Mouse (Mus musculus): ENCODE results near the gene Rnf144a. TPM values are rescaled to one million over a fixed set of nuclear protein-coding genes. Genes with fewer than 3 reads are reported as not detected.
A peak's percentile ranks its signal among the peaks of the same experiment; 100 is the strongest.
"Not testable (repeated sequence)": the region's sequence is repeated elsewhere in the genome, so short reads cannot be mapped to it uniquely, and the experiment has no call there.

Gene Rnf144a
- polyA plus RNA-seq, 1 experiment from 2014 or later: 17.4 TPM

DNA sequence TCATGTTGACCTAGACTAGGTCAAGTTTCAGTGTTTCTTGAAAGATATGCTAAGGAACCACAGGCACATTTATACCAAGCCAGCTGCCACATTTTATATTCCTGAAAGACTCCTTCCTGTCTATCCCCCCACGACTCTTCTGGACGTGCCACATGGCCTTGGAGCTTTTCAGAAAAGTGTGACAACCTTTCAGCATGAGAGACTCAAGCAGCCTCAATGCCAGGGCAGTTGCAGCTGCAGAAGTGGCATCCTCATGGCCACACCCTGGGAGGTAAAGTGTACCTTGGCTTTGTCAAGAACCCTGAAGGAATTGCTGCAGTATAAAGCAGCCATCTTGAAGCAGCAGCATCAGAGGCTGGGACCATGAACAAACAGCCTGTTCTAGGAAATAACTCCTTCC, 29.5 kb upstream of the Rnf144a start:
- H3K4me2 ChIP-seq (ENCODE audit: low read length): no peak overlapping the region
- WGBS: 88% methylated on average over 2 of the region's 2 CpGs
- ATAC-seq (no peak), DNase-seq (ENCODE audit: low spot score) (no peak)
- no peaks in the 10 kb centered on the region for H3K9me3 ChIP-seq (replicated peaks; ENCODE audit: control insufficient read depth, low read length)
- no peak overlapping the region for H3K4me3 ChIP-seq (ENCODE audit: low read depth, low read length)
- no peaks in the 10 kb centered on the region for H3K36me3 ChIP-seq (ENCODE audit: control insufficient read depth, insufficient read depth, low read length)
- no peak overlapping the region for H3K9ac ChIP-seq (ENCODE audit: low read length)
- H3K4me1 ChIP-seq (ENCODE audit: control insufficient read depth, insufficient read depth, low read length): no peaks in the 10 kb centered on the region
- H3K27me3 ChIP-seq (replicated peaks; ENCODE audit: control insufficient read depth, insufficient read depth, low read length): no peaks in the 10 kb centered on the region
- no peak overlapping the region for H3K27ac ChIP-seq (ENCODE audit: low read depth, low read length)

DNA sequence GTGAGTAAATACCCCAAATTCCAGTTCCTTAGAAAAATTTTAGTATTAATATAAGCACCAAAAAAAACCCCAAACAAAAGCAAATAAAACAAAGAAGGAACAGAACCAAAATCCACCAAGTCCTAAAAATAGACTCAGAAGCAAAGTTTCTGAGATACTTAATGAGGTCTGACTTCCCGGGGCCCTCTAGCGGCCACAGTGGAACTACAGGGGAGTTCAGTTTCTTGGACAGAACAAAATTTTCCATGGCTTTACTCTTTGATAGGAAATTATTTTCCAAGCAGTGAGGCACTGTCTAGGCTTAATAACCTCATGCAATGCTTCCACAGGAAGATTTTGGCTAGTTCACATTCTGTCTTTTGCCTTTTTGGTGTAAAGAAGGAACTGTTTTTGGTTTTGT, 29.0 kb upstream of the Rnf144a start:
- ATAC-seq (no peak), DNase-seq (ENCODE audit: low spot score) (peak; percentile 75)
- H3K9me3 ChIP-seq (replicated peaks; ENCODE audit: control insufficient read depth, low read length): no peaks in the 10 kb centered on the region
- H3K27ac ChIP-seq (ENCODE audit: low read depth, low read length): no peak overlapping the region
- no peaks in the 10 kb centered on the region for H3K4me1 ChIP-seq (ENCODE audit: control insufficient read depth, insufficient read depth, low read length)
- no peaks in the 10 kb centered on the region for H3K27me3 ChIP-seq (replicated peaks; ENCODE audit: control insufficient read depth, insufficient read depth, low read length)
- no peak overlapping the region for H3K4me2 ChIP-seq (ENCODE audit: low read length)
- H3K4me3 ChIP-seq (ENCODE audit: low read depth, low read length): no peak overlapping the region
- H3K36me3 ChIP-seq (ENCODE audit: control insufficient read depth, insufficient read depth, low read length): no peaks in the 10 kb centered on the region
- H3K9ac ChIP-seq (ENCODE audit: low read length): no peak overlapping the region
- WGBS: 0% methylated on average over 2 of the region's 2 CpGs

DNA sequence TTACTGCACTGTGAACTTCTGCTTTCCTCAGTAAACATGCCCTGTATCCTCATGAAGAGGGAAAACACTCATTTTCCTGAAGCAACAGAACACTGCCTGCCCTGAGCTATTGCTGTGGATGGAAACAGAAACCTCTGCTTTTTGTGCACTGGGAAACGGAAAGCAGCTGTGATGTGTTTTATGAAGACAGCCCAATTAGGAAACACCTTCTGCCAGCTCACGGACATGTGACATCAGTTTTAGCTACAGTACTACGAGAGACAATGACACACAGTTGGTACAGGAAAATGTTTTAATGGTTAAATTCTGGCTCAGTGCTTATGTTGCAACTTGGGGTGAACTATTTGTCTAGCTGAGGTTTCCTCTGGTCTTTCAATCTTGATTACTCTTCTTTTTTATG, 24.3 kb upstream of the Rnf144a start:
- 65% methylated on average over 3 of the region's 3 CpGs for WGBS
- Histone ChIP-seq H3K4me3 (ENCODE audit: low read depth, low read length) (no peak overlapping the region), H3K36me3 (ENCODE audit: control insufficient read depth, insufficient read depth, low read length) (no peaks in the 10 kb centered on the region), H3K4me1 (ENCODE audit: control insufficient read depth, insufficient read depth, low read length) (no peaks in the 10 kb centered on the region), H3K4me2 (ENCODE audit: low read length) (no peak overlapping the region), H3K27me3 (replicated peaks; ENCODE audit: control insufficient read depth, insufficient read depth, low read length) (no peaks in the 10 kb centered on the region), H3K27ac (ENCODE audit: low read depth, low read length) (no peak overlapping the region), H3K9ac (ENCODE audit: low read length) (no peak overlapping the region), H3K9me3 (replicated peaks; ENCODE audit: control insufficient read depth, low read length) (no peaks in the 10 kb centered on the region)
- ATAC-seq (no peak), DNase-seq (ENCODE audit: low spot score) (no peak)

DNA sequence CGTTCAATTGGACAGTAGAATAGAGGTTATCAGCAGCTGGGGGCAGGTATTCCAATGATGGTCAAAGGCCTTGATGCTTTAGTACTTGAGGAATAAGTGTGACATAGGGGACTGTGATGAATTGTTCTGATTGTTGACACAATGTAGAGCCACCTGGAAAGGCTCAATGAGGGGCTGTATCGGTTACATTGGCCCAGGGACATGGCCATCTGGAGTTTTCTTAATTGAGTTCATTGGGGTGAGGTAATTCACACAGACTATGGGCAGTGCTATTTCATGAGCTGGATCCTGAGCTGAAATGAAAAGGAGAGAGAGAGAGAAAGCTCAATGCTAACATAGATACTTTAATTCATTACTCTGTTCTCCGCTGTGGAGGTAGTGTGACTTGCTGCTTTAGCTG, 22.9 kb upstream of the Rnf144a start:
- peak; percentile 33 for DNase-seq (ENCODE audit: low spot score)
- H3K4me1 ChIP-seq (ENCODE audit: control insufficient read depth, insufficient read depth, low read length): no peaks in the 10 kb centered on the region
- H3K27ac ChIP-seq (ENCODE audit: low read depth, low read length): no peak overlapping the region
- no peak overlapping the region for H3K4me2 ChIP-seq (ENCODE audit: low read length)
- H3K36me3 ChIP-seq (ENCODE audit: control insufficient read depth, insufficient read depth, low read length): no peaks in the 10 kb centered on the region
- ATAC-seq: no peak
- 62% methylated on average over 3 of the region's 3 CpGs for WGBS
- H3K27me3 ChIP-seq (replicated peaks; ENCODE audit: control insufficient read depth, insufficient read depth, low read length): no peaks in the 10 kb centered on the region
- no peak overlapping the region for H3K4me3 ChIP-seq (ENCODE audit: low read depth, low read length)
- no peak overlapping the region for H3K9ac ChIP-seq (ENCODE audit: low read length)
- H3K9me3 ChIP-seq (replicated peaks; ENCODE audit: control insufficient read depth, low read length): no peaks in the 10 kb centered on the region

DNA sequence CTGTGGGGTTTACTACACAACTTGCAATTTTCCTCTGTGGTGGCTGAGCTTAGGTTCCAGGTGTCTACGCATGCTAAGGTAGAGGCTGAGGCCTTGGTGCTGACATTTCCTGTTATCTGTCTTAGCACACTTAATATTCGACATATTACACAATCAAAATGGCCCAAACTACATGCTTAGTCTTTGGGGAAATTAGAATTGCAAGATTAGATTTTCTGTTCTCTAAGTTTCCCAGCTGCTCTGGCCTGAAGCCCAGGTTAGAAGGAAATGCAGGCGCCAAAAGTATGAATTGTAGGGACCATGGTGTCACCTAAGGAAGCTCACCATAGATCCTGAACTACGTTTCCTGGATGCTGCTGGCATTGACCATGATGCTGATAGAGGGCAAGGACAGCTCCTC, 21.3 kb upstream of the Rnf144a start:
- no peak overlapping the region for H3K27ac ChIP-seq (ENCODE audit: low read depth, low read length)
- H3K27me3 ChIP-seq (replicated peaks; ENCODE audit: control insufficient read depth, insufficient read depth, low read length): no peaks in the 10 kb centered on the region
- H3K4me2 ChIP-seq (ENCODE audit: low read length): no peak overlapping the region
- no peaks in the 10 kb centered on the region for H3K4me1 ChIP-seq (ENCODE audit: control insufficient read depth, insufficient read depth, low read length)
- 91% methylated on average over 4 of the region's 4 CpGs for WGBS
- no peak for DNase-seq (ENCODE audit: low spot score)
- H3K9ac ChIP-seq (ENCODE audit: low read length): no peak overlapping the region
- H3K36me3 ChIP-seq (ENCODE audit: control insufficient read depth, insufficient read depth, low read length): no peaks in the 10 kb centered on the region
- H3K4me3 ChIP-seq (ENCODE audit: low read depth, low read length): no peak overlapping the region
- H3K9me3 ChIP-seq (replicated peaks; ENCODE audit: control insufficient read depth, low read length): no peaks in the 10 kb centered on the region
- no peak for ATAC-seq

DNA sequence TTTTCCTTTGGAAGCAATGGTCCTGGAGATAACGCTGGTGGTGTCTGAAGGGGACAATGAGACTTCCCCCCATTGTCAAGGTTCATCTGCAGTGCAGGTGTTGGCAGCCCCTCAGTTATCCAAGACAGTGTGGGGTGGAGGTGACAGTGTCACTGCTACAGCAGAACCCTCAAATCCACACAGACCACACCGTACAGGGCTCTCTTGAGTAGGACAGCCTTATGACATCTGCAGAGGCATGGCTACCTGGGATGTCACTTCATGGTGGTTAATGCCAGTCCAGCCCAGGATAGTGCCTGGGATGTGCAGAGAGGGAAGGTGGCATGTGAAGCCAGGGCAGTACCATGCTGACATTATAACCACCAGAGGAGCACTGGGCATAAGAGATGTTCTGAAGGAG, 13.7 kb upstream of the Rnf144a start:
- H3K36me3 ChIP-seq (ENCODE audit: control insufficient read depth, insufficient read depth, low read length); H3K9me3 ChIP-seq (replicated peaks; ENCODE audit: control insufficient read depth, low read length); H3K27ac ChIP-seq (ENCODE audit: low read depth, low read length); H3K27me3 ChIP-seq (replicated peaks; ENCODE audit: control insufficient read depth, insufficient read depth, low read length); DNase-seq (ENCODE audit: low spot score); H3K9ac ChIP-seq (ENCODE audit: low read length); ATAC-seq; H3K4me3 ChIP-seq (ENCODE audit: low read depth, low read length); H3K4me1 ChIP-seq (ENCODE audit: control insufficient read depth, insufficient read depth, low read length); H3K4me2 ChIP-seq (ENCODE audit: low read length): not testable (repeated sequence)
- WGBS: 86% methylated on average over 2 of the region's 2 CpGs

DNA sequence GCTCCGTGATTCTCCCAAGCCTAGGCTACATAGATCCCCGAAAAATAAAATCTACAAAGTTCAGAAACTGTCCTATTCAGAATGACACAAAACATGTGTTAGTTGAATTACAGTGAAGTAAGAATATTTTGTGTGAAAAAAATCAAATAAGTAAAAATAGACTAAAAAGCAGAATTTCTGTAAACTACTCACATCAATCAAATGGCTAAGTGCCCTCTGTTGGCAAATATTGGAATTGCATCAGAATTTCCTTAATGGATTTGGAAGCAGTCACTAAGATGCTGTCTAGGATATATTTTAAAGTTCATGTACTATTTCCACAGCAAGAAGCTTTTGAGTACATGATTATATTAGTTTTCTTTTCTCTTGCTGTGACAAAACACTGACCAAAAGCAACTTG, 9.8 kb upstream of the Rnf144a start:
- Histone ChIP-seq H3K4me2 (ENCODE audit: low read length) (no peak overlapping the region), H3K9me3 (replicated peaks; ENCODE audit: control insufficient read depth, low read length) (no peaks in the 10 kb centered on the region), H3K4me1 (ENCODE audit: control insufficient read depth, insufficient read depth, low read length) (no peaks in the 10 kb centered on the region), H3K36me3 (ENCODE audit: control insufficient read depth, insufficient read depth, low read length) (no peaks in the 10 kb centered on the region), H3K27ac (ENCODE audit: low read depth, low read length) (no peak overlapping the region), H3K9ac (ENCODE audit: low read length) (no peak overlapping the region), H3K4me3 (ENCODE audit: low read depth, low read length) (no peak overlapping the region), H3K27me3 (replicated peaks; ENCODE audit: control insufficient read depth, insufficient read depth, low read length) (no peaks in the 10 kb centered on the region)
- 95% methylated on average over 2 of the region's 2 CpGs for WGBS
- DNase-seq (ENCODE audit: low spot score): peak; percentile 79
- no peak for ATAC-seq

DNA sequence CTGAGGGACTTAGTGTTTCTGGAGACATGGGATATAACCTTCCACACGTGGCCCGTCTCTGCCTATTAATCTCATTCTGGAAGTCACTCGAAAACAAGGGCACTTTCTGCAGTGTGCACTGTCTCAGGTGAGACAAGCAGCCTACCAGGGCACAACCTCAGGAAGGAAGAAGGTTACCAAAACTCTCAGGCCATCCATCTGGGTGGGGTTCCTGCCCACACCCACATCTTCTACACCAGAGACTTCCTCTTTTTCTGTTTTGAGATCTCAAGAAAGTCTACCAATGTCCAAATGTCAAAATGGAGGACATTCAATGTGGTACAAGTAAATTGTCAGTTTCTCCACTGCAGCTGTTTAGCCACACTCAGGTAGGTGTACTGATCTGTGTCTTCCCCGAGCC, 3.3 kb upstream of the Rnf144a start:
- WGBS: 88% methylated on average over 4 of the region's 4 CpGs

DNA sequence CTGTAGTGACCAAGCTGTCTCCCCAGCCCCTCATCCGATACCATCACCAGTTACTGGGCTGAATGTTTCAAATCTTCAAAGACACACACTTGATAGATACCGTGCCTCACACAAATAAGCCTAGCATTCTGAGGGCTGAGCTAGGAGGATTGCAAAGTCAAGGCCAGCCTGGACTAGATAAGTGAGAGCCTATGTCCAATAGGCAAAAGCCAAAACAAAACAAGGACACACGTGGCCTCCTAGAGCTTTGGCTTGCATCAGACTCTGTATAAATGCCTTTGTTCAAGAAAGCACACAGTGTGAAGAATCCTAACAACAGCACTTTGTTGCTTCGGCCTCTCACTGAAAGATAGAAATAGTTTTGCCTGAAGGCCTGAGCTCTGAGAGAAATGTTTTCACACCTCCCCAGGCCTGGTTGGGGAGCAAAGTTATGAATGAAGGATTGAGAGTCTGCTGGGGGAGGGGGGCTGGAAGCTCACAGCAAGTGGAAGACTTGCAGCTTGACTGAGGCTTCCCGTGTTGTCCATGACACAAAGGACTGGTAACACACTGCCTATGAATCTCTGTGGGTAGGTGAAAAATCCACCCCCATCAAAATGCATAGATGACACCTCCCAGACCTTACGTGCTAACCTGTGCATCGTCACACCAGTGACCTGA, 1.7 kb upstream of the Rnf144a start:
- ATAC-seq (no peak), DNase-seq (ENCODE audit: low spot score) (no peak)
- Histone ChIP-seq H3K9ac (ENCODE audit: low read length) (no peak overlapping the region), H3K36me3 (ENCODE audit: control insufficient read depth, insufficient read depth, low read length) (no peaks in the 10 kb centered on the region), H3K4me3 (ENCODE audit: low read depth, low read length) (no peak overlapping the region), H3K27me3 (replicated peaks; ENCODE audit: control insufficient read depth, insufficient read depth, low read length) (no peaks in the 10 kb centered on the region), H3K27ac (ENCODE audit: low read depth, low read length) (no peak overlapping the region), H3K4me2 (ENCODE audit: low read length) (no peak overlapping the region), H3K9me3 (replicated peaks; ENCODE audit: control insufficient read depth, low read length) (no peaks in the 10 kb centered on the region), H3K4me1 (ENCODE audit: control insufficient read depth, insufficient read depth, low read length) (peaks cover 24% of the 10 kb centered on the region)
- WGBS: 75% methylated on average over 7 of the region's 7 CpGs

More for the DNA sequence above, 3.3 kb upstream of the Rnf144a start:
- ATAC-seq (no peak), DNase-seq (ENCODE audit: low spot score) (no peak)
- Histone ChIP-seq H3K9me3 (replicated peaks; ENCODE audit: control insufficient read depth, low read length) (no peaks in the 10 kb centered on the region), H3K27me3 (replicated peaks; ENCODE audit: control insufficient read depth, insufficient read depth, low read length) (no peaks in the 10 kb centered on the region), H3K36me3 (ENCODE audit: control insufficient read depth, insufficient read depth, low read length) (no peaks in the 10 kb centered on the region), H3K4me2 (ENCODE audit: low read length) (no peak overlapping the region), H3K9ac (ENCODE audit: low read length) (no peak overlapping the region), H3K4me3 (ENCODE audit: low read depth, low read length) (no peak overlapping the region), H3K27ac (ENCODE audit: low read depth, low read length) (no peak overlapping the region), H3K4me1 (ENCODE audit: control insufficient read depth, insufficient read depth, low read length) (peaks cover 8% of the 10 kb centered on the region)
